ENCODE assay signal across 17 mouse cellular contexts in the genomic region with DNA sequence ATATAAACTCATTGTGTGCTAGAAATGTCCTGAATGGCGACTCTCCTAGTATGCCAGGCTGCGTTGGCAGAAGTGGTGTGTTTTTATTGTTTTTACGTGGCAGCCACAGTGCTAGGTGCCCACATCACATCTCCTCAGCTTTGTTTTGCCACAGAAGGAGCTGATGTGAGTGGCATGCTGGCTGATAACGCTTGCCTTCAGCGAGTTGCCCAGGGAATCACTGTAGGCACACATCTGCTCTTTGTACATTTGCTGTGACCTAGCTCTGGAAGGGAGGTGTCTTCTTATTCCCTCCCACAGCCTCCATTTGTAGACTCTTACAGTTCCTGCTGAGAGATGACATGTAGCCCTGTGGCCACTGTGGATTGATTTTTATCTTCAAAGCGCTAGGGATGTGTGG.
"Had no signal": no experiment of that assay in that cellular context is flagged by ENCODE, and none has a peak within 500 bp of the region (broad histone marks: within the 10 kb centered on the region; RNA-seq: fewer than 3 reads in every experiment).

No protein-coding gene starts in this region.

- H3K9me3 ChIP-seq: liver, embryonic 12.5 days; midbrain, embryonic 13.5 days; midbrain, embryonic 15.5 days; neural tube, embryonic 12.5 days had no signal

- DNase-seq: lung, adult 18-20 months; lung, embryonic 14.5 days; lung, postnatal 14 days; lung, postnatal 36 days; right cerebral cortex, postnatal 25 days; right cerebral cortex, postnatal 4 days; spleen, adult 18-20 months; thymus, adult 2 months; thymus, postnatal 14 days; thymus, postnatal 36 days had no signal

- H3K27ac ChIP-seq: liver, embryonic 12.5 days; liver, embryonic 14.5 days; macrophage; midbrain, embryonic 13.5 days; midbrain, embryonic 15.5 days; neural tube, embryonic 12.5 days had no signal

- H3K36me3 ChIP-seq: liver, embryonic 12.5 days; midbrain, embryonic 13.5 days; midbrain, embryonic 15.5 days; neural tube, embryonic 12.5 days had no signal

- ATAC-seq: liver, embryonic 12.5 days; midbrain, embryonic 13.5 days; midbrain, embryonic 15.5 days had no signal

- H3K4me3 ChIP-seq: liver, embryonic 12.5 days; midbrain, embryonic 13.5 days; midbrain, embryonic 15.5 days; neural tube, embryonic 12.5 days had no signal

- H3K9ac ChIP-seq: liver, embryonic 12.5 days; liver, embryonic 14.5 days; lung, embryonic 14.5 days; midbrain, embryonic 13.5 days; midbrain, embryonic 15.5 days; neural tube, embryonic 12.5 days had no signal

- H3K4me2 ChIP-seq: liver, embryonic 12.5 days; lung, embryonic 14.5 days; midbrain, embryonic 11.5 days; midbrain, embryonic 13.5 days; midbrain, embryonic 15.5 days; neural tube, embryonic 12.5 days had no signal

- H3K27me3 ChIP-seq: midbrain, embryonic 13.5 days; midbrain, embryonic 15.5 days; neural tube, embryonic 12.5 days had no signal
